Mouse (Mus musculus) thymus, postnatal 4 days (tissue): Measurements from ENCODE around the gene Olfr1387.
"Not testable (repeated sequence)": the region's sequence is repeated elsewhere in the genome, so short reads cannot be mapped to it uniquely, and the experiment has no call there.

Experiments
- DNase-seq: peaks from one replicate; pipeline ENCODE4 v3.0.0; 2021

Gene Olfr1387

GRCm38 (mm10) chr11:49455043-49455442 is at the start of gene Olfr1387:
TSS of gene Olfr1387 (plus strand) at chr11:49455343.
- DNase-seq = no peak

GRCm38 (mm10) chr11:49406784-49407183 is 48.4 kb upstream of the Olfr1387 start:
- DNase-seq = no peak

DNA sequence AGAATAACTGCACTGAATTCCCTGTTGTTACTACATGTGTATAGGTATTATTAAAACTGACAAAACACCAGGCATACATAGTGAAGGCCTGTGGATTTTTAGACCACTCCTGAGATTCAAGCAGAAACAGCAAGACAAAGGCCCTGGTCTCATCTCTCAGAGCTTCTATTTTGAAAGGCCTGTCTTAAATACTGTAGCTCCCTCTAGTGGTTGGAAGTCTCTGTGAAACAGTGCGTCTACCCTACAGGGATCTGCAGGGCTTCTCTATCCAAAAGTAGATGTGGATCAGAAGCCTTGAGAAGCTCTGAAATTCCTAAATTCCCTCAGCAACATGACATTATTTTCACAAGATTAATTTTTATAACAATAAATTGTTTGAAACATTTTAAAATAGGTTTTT is 44.6 kb upstream of the Olfr1387 start:
- no peak for DNase-seq

GRCm38 (mm10) chr11:49422767-49423166 is 32.4 kb upstream of the Olfr1387 start, which contains the start of gene Olfr1389:
TSS of gene Olfr1389 (plus strand) at chr11:49423067.
- DNase-seq = no peak

DNA sequence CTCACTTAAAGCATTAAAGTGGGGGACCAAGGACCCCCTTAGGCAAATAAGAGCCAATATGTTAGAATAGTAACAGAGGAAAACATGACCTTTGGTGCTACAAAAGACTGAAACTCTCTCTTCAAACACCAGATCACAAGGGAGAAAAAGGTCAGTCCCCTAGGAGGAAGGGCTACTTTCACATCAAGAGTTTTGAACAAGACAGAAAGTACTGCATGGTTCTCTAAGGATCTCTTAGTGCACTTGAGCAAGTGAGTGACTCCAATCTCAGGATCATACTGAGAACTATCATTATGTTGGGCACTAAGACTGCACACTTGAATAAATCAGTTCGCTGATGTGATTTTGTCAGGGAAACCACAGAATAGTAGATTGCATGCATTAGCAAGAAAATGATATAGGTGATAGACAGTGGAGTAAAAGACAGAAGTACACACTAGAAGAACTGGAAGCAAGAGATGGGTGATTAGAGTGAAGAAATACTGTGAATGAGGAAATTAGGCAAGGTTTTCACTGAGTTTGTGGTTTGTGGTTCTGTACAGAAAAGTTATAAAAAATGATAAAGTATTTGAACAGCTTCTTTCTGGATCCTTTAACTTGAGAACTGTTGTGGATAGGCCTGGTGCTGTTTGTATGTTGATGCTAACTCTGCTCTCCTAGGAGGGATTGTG is 29.8 kb upstream of the Olfr1387 start:
- no peak for DNase-seq

GRCm38 (mm10) chr11:49429641-49430040 is 25.5 kb upstream of the Olfr1387 start:
- DNase-seq = no peak

DNA sequence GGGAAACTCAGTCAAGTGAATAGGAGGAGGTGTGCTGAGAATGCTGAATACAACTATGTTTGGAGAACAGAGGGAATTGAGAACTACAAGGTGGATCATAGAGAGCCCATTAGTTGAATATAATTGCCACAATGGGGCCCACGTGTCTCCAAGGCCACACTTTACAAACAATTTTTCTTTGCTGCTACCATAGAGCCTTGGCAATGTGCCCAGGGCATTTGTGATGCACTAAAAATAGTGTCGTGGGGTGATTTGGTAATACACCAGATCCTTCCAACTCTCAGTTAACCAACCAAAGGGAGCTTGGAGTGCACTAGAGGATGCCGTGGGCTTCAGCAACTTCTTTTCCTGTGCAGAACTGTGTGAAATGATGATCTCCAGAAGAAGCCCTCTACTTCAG is 18.7 kb upstream of the Olfr1387 start, which contains the start of gene Olfr1388:
Olfr1388 (plus strand) TSS at position 214 of the 400 bp plus-strand sequence.
- DNase-seq = no peak

GRCm38 (mm10) chr11:49464746-49465145 is 9.6 kb downstream of the Olfr1387 start, which contains the start of gene Olfr1386:
TSS of gene Olfr1386 (plus strand) at chr11:49465046.
- not testable (repeated sequence) for DNase-seq

- DNase-seq = no peak
Observed at GRCm38 (mm10) chr11:49485973-49486372, 30.8 kb downstream of the Olfr1387 start.

DNA sequence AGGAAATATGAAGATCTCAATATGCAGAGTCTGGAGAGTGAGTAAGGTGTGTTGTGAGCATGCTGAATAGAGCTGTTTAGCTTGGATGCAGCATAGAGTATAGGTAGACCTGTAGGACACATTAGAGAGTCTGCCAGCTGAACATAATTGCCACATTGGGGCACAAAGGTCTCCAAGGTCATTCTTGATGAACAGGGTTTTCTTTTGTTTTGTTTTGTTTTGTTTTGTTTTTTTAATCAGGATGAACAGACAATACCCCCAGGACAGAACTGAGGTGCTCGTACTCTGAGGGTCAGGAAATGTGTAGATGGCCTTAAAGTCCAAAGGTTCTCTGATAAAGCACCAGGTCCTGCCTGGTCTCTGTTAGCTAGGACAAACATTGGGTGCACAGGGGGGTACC is 33.6 kb downstream of the Olfr1387 start, which contains the start of gene Olfr1385:
Olfr1385 (plus strand) TSS at position 301 of the 400 bp plus-strand sequence.
- DNase-seq = not testable (repeated sequence)
